Mouse (Mus musculus) forebrain, embryonic 11.5 days (tissue): ENCODE measurements at regions not wholly inside any gene's neighbourhood (a gene's known extent, or its start where the extent isn't known, plus 50 kb on each side); places are given as distances from the start of the nearest gene placed in this dataset.

ENCODE experiments used
- ATAC-seq: fragments of 200-750 bp; cut with Nextera tagmentation; replicated peaks from 2 replicates; pipeline ENCODE4 v1.8.0; 2017; ENCODE audit warnings: moderate TSS enrichment; ENCODE audit not compliant: low FRiP score
- DNase-seq: peaks from one replicate; pipeline ENCODE4 v3.0.0-alpha.2; 2017; ENCODE audit warnings: low spot score
- H3K27ac ChIP-seq: fragments of 300-500 bp; sonication (generic); 2 replicates; pipeline ENCODE4 v1.5.1; 2014; ENCODE audit warnings: low read depth, low read length
- H3K27me3 ChIP-seq: fragments of 300-500 bp; sonication (generic); 2 replicates; pipeline ENCODE4 v1.6.1; 2014; ENCODE audit warnings: mild to moderate bottlenecking, low read length, mixed read lengths; ENCODE audit not compliant: control insufficient read depth, insufficient read depth
- H3K36me3 ChIP-seq: fragments of 300-500 bp; sonication (generic); 2 replicates; pipeline ENCODE4 v1.6.1; 2014; ENCODE audit warnings: mild to moderate bottlenecking, low read length, moderate library complexity, mixed read lengths; ENCODE audit not compliant: control insufficient read depth, insufficient read depth
- H3K4me1 ChIP-seq: fragments of 300-500 bp; sonication (generic); replicated peaks from 2 replicates; pipeline ENCODE4 v1.6.1; 2014; ENCODE audit warnings: low read length, mixed read lengths; ENCODE audit not compliant: control insufficient read depth, insufficient read depth
- H3K4me2 ChIP-seq: fragments of 300-500 bp; sonication (generic); 2 replicates; pipeline ENCODE4 v1.6.1; 2014; ENCODE audit warnings: low read depth, mild to moderate bottlenecking, low read length, moderate library complexity, mixed read lengths; ENCODE audit not compliant: severe bottlenecking
- H3K4me3 ChIP-seq: fragments of 300-500 bp; sonication (generic); 2 replicates; pipeline ENCODE4 v1.5.1; 2014; ENCODE audit warnings: low read depth, low read length
- H3K9ac ChIP-seq: fragments of 300-500 bp; sonication (generic); 2 replicates; pipeline ENCODE4 v1.6.1; 2014; ENCODE audit warnings: low read length
- H3K9me3 ChIP-seq: fragments of 300-500 bp; sonication (generic); 2 replicates; pipeline ENCODE4 v1.6.1; 2016; ENCODE audit warnings: low read length, mixed read lengths; ENCODE audit not compliant: control insufficient read depth
- WGBS: fragments of 180-500 bp; shearing (Covaris S2); extraction: QIAGEN DNeasy Blood & Tissue Kit; methylation state at CpG from one replicate; pipeline ENCODE4 v1.1.7; 2014; 5-methylcytosine and 5-hydroxymethylcytosine counted together

DNA sequence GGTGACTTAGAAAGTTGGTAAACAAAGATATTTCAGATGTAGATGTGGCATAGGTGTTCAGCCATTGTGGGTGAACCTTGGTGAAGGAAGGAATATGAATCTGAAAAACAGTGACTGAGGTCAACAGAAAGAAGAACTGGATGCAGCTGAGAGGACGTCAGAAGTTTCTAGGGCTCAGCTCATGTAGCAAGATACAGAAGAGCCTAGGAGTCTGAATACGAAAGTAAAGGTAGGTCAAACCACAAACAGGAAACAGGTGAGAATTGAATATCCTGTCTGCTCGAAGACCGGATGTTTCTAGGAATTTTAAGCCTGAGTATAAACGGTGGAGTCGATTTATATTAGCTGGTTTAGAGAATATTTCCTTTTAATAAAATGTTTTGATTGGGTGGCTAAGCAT, 223.7 kb upstream of the Cblb start:
- no peaks in the 10 kb centered on the region for H3K4me1 ChIP-seq
- H3K36me3 ChIP-seq = no peaks in the 10 kb centered on the region

DNA sequence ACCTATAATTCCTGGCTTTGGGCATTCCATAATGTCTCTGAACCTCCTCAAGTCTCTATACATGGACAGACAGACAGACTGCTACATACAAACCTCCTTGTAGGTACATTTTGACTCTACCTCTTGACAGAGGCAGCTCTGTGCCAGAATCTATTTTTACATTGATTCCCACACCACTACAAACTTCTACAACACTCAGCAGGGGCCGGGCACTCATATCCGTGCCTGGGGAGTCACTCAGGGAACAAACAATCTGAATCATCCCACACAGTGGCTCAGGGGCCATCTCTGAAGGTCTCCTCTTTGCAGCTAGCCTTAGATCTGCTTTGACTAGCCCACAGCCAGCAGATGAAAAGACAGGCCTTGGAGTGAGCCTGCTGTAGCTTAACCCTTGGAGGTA, 221.9 kb upstream of the Cblb start:
- no peak overlapping the region for H3K27ac ChIP-seq
- H3K4me3 ChIP-seq = no peak overlapping the region
- WGBS = 78% methylated on average over 2 of the region's 2 CpGs
- H3K27me3 ChIP-seq = no peaks in the 10 kb centered on the region
- no peaks in the 10 kb centered on the region for H3K36me3 ChIP-seq
- no peak for DNase-seq
- no peak overlapping the region for H3K9ac ChIP-seq
- H3K4me1 ChIP-seq = no peaks in the 10 kb centered on the region
- H3K9me3 ChIP-seq = no peaks in the 10 kb centered on the region
- ATAC-seq = no peak
- H3K4me2 ChIP-seq = no peak overlapping the region

More for the DNA sequence above, 223.7 kb upstream of the Cblb start:
- H3K9me3 ChIP-seq = no peaks in the 10 kb centered on the region
- no peak overlapping the region for H3K9ac ChIP-seq
- no peaks in the 10 kb centered on the region for H3K27me3 ChIP-seq
- H3K4me3 ChIP-seq = no peak overlapping the region
- DNase-seq (no peak), ATAC-seq (no peak)
- WGBS = 92% methylated on average over 6 of the region's 6 CpGs
- H3K4me2 ChIP-seq = no peak overlapping the region
- no peak overlapping the region for H3K27ac ChIP-seq

- Histone ChIP-seq H3K27ac (no peak overlapping the region), H3K4me1 (no peaks in the 10 kb centered on the region), H3K9me3 (no peaks in the 10 kb centered on the region), H3K9ac (no peak overlapping the region), H3K4me3 (no peak overlapping the region), H3K27me3 (no peaks in the 10 kb centered on the region), H3K36me3 (no peaks in the 10 kb centered on the region), H3K4me2 (no peak overlapping the region)
- DNase-seq = no peak
- 92% methylated on average over 1 of the region's 1 CpGs for WGBS
- no peak for ATAC-seq
Observed at GRCm38 (mm10) chr16:51811073-51811472, 220.0 kb upstream of the Cblb start.

- H3K27ac ChIP-seq = no peak overlapping the region
- H3K4me1 ChIP-seq = no peaks in the 10 kb centered on the region
- H3K4me2 ChIP-seq = no peak overlapping the region
- DNase-seq (no peak), ATAC-seq (no peak)
- H3K9ac ChIP-seq = no peak overlapping the region
- 75% methylated on average over 3 of the region's 3 CpGs for WGBS
- H3K36me3 ChIP-seq = no peaks in the 10 kb centered on the region
- no peaks in the 10 kb centered on the region for H3K27me3 ChIP-seq
- H3K4me3 ChIP-seq = no peak overlapping the region
- H3K9me3 ChIP-seq = no peaks in the 10 kb centered on the region
Observed at GRCm38 (mm10) chr16:51842770-51843169, 188.3 kb upstream of the Cblb start.

DNA sequence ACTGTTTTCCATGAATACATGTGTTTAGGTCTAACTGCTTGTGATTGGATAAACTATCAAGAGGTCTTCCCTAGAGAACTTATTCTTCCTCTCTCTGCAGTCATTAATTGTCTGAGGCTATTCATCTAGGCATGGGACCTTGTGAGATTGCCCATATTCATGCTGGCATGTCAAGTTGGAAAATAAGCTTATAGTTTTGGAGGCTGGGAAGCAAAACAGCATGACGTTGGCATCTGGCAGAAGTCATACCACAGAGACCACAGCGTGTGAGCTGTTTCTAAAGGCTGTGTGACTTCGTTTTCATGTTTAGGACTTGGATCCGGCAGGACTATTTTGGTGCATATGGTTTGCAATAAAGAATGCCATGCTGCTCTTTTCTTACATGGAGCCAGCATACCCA, 185.5 kb upstream of the Cblb start:
- Histone ChIP-seq H3K4me1 (no peaks in the 10 kb centered on the region), H3K4me3 (no peak overlapping the region), H3K4me2 (no peak overlapping the region), H3K27me3 (no peaks in the 10 kb centered on the region), H3K36me3 (no peaks in the 10 kb centered on the region), H3K9ac (no peak overlapping the region), H3K27ac (no peak overlapping the region), H3K9me3 (no peaks in the 10 kb centered on the region)
- ATAC-seq = no peak
- 69% methylated on average over 4 of the region's 4 CpGs for WGBS
- DNase-seq = no peak

GRCm38 (mm10) chr16:51880711-51881110, 150.3 kb upstream of the Cblb start:
- Histone ChIP-seq H3K27me3 (no peaks in the 10 kb centered on the region), H3K9me3 (no peaks in the 10 kb centered on the region), H3K9ac (no peak overlapping the region), H3K4me1 (no peaks in the 10 kb centered on the region), H3K27ac (no peak overlapping the region), H3K36me3 (no peaks in the 10 kb centered on the region), H3K4me3 (no peak overlapping the region), H3K4me2 (no peak overlapping the region)
- 68% methylated on average over 4 of the region's 4 CpGs for WGBS
- DNase-seq (no peak), ATAC-seq (peak; percentile 57; the same call in 1 of the 2 replicates)

GRCm38 (mm10) chr16:51881127-51881526, 149.9 kb upstream of the Cblb start:
- ATAC-seq (peak; percentile 60; the same call in 1 of the 2 replicates), DNase-seq (no peak)
- H3K27me3 ChIP-seq = no peaks in the 10 kb centered on the region
- WGBS = 57% methylated on average over 2 of the region's 2 CpGs
- H3K4me1 ChIP-seq = no peaks in the 10 kb centered on the region
- no peak overlapping the region for H3K27ac ChIP-seq
- H3K36me3 ChIP-seq = no peaks in the 10 kb centered on the region
- H3K4me2 ChIP-seq = no peak overlapping the region
- no peak overlapping the region for H3K4me3 ChIP-seq
- H3K9me3 ChIP-seq = no peaks in the 10 kb centered on the region
- H3K9ac ChIP-seq = no peak overlapping the region

- H3K36me3 ChIP-seq = no peaks in the 10 kb centered on the region
- H3K27ac ChIP-seq = no peak overlapping the region
- H3K4me2 ChIP-seq = no peak overlapping the region
- H3K27me3 ChIP-seq = no peaks in the 10 kb centered on the region
- H3K9me3 ChIP-seq = no peaks in the 10 kb centered on the region
- H3K4me3 ChIP-seq = no peak overlapping the region
- H3K9ac ChIP-seq = no peak overlapping the region
- WGBS = 87% methylated on average over 2 of the region's 2 CpGs
- DNase-seq (no peak), ATAC-seq (no peak)
- no peaks in the 10 kb centered on the region for H3K4me1 ChIP-seq
Observed at GRCm38 (mm10) chr16:51883813-51884212, 147.2 kb upstream of the Cblb start.

GRCm38 (mm10) chr16:51887496-51887895, 143.5 kb upstream of the Cblb start:
- H3K9ac ChIP-seq = no peak overlapping the region
- H3K27me3 ChIP-seq = no peaks in the 10 kb centered on the region
- no peaks in the 10 kb centered on the region for H3K9me3 ChIP-seq
- H3K27ac ChIP-seq = no peak overlapping the region
- H3K4me2 ChIP-seq = no peak overlapping the region
- no peaks in the 10 kb centered on the region for H3K4me1 ChIP-seq
- no peaks in the 10 kb centered on the region for H3K36me3 ChIP-seq
- DNase-seq = no peak
- 95% methylated on average over 5 of the region's 5 CpGs for WGBS
- H3K4me3 ChIP-seq = no peak overlapping the region
- ATAC-seq = no peak
